Mouse (Mus musculus) E14TG2a.4 (cell line): ENCODE data around the gene Cyp4a31.
"Not testable (repeated sequence)": the region's sequence is repeated elsewhere in the genome, so short reads cannot be mapped to it uniquely, and the experiment has no call there.

ENCODE experiments used
- H3K27me3 ChIP-seq: 2 replicates; pipeline ENCODE4 v1.6.1; 2014; ENCODE audit warnings: low read length, control low read depth; ENCODE audit not compliant: insufficient read depth
- H3K36me3 ChIP-seq: 2 replicates; pipeline ENCODE4 v1.6.1; 2014; ENCODE audit warnings: low read length, control low read depth; ENCODE audit not compliant: insufficient read depth
- H3K4me1 ChIP-seq: replicated peaks from 2 replicates; pipeline ENCODE4 v1.6.1; 2014; ENCODE audit warnings: low read depth, low read length, control low read depth
- H3K4me3 ChIP-seq: replicated peaks from 2 replicates; pipeline ENCODE4 v1.5.1; 2014; ENCODE audit warnings: mild to moderate bottlenecking, low read length
- H3K9me3 ChIP-seq: 2 replicates; pipeline ENCODE4 v1.6.1; 2014; ENCODE audit warnings: low read length, control low read depth
- CTCF ChIP-seq: conservative IDR thresholded peaks from 2 replicates; pipeline ENCODE4 v1.5.1; 2014; ENCODE audit warnings: low read length
- NANOG ChIP-seq: IDR thresholded peaks from 2 replicates; pipeline ENCODE4 v1.6.1; 2014; ENCODE audit warnings: borderline replicate concordance, low read length, mixed read lengths
- POU5F1 ChIP-seq: IDR thresholded peaks from 2 replicates; pipeline ENCODE4 v1.6.1; 2014; ENCODE audit warnings: low read length, borderline replicate concordance

Cyp4a31 gene

GRCm38 (mm10) chr4:115557861-115558561 lies 5.4 kb upstream of the Cyp4a31 start:
- TF ChIP-seq NANOG: peak; percentile 82; the same call in 1 of the 2 replicates
- TF ChIP-seq POU5F1: no peak
- Histone ChIP-seq H3K4me3 (no peak overlapping the region), H3K4me1 (peaks cover 51% of the 10 kb centered on the region), H3K9me3 (peaks cover 4% of the 10 kb centered on the region), H3K27me3 (no peaks in the 10 kb centered on the region), H3K36me3 (0 out of 2 replicates have a peak, but pooled peaks cover 1% of the 10 kb centered on the region)

- H3K9me3 ChIP-seq, H3K27me3 ChIP-seq, H3K36me3 ChIP-seq: not testable (repeated sequence)
- peak overlapping the region; percentile 53 for H3K4me3 ChIP-seq
- peaks cover 56% of the 10 kb centered on the region for H3K4me1 ChIP-seq
Observed at GRCm38 (mm10) chr4:115561236-115561635, 2.2 kb upstream of the Cyp4a31 start.

- not testable (repeated sequence) for H3K4me3 ChIP-seq, H3K27me3 ChIP-seq, H3K36me3 ChIP-seq, H3K9me3 ChIP-seq
- H3K4me1 ChIP-seq: peaks cover 28% of the 10 kb centered on the region
Observed at GRCm38 (mm10) chr4:115564469-115565225, 1.2 kb downstream of the Cyp4a31 start.

GRCm38 (mm10) chr4:115575255-115575654 lies 11.8 kb downstream of the Cyp4a31 start:
- H3K27me3 ChIP-seq: no peaks in the 10 kb centered on the region
- H3K9me3 ChIP-seq: peaks cover 8% of the 10 kb centered on the region; the same call in 1 of the 2 replicates
- H3K36me3 ChIP-seq: no peaks in the 10 kb centered on the region
- H3K4me1 ChIP-seq: no peaks in the 10 kb centered on the region
- H3K4me3 ChIP-seq: no peak overlapping the region
- no peak for TF ChIP-seq CTCF
- no peak for TF ChIP-seq POU5F1
- no peak for TF ChIP-seq NANOG

- TF ChIP-seq NANOG: no peak
- no peak for TF ChIP-seq CTCF
- TF ChIP-seq POU5F1: no peak
- Histone ChIP-seq H3K4me1 (no peaks in the 10 kb centered on the region), H3K9me3 (peaks cover 10% of the 10 kb centered on the region), H3K4me3 (no peak overlapping the region), H3K27me3 (no peaks in the 10 kb centered on the region), H3K36me3 (no peaks in the 10 kb centered on the region)
Observed at GRCm38 (mm10) chr4:115575776-115576175, 12.3 kb downstream of the Cyp4a31 start.

GRCm38 (mm10) chr4:115583036-115583435 lies 19.6 kb downstream of the Cyp4a31 start:
- H3K4me1 ChIP-seq: no peaks in the 10 kb centered on the region
- H3K4me3 ChIP-seq: no peak overlapping the region
- H3K36me3 ChIP-seq: no peaks in the 10 kb centered on the region
- no peak for TF ChIP-seq POU5F1
- TF ChIP-seq CTCF: no peak
- no peak for TF ChIP-seq NANOG
- H3K9me3 ChIP-seq: peaks cover 22% of the 10 kb centered on the region
- no peaks in the 10 kb centered on the region for H3K27me3 ChIP-seq

- no peaks in the 10 kb centered on the region for H3K4me1 ChIP-seq
- H3K9me3 ChIP-seq: peaks cover 22% of the 10 kb centered on the region
- H3K4me3 ChIP-seq: no peak overlapping the region
- H3K36me3 ChIP-seq: no peaks in the 10 kb centered on the region
- no peaks in the 10 kb centered on the region for H3K27me3 ChIP-seq
- TF ChIP-seq NANOG (no peak), POU5F1 (no peak), CTCF (no peak)
Observed at GRCm38 (mm10) chr4:115596357-115596756, 32.9 kb downstream of the Cyp4a31 start.

GRCm38 (mm10) chr4:115596824-115597336 lies 33.4 kb downstream of the Cyp4a31 start:
- Histone ChIP-seq H3K4me1 (no peaks in the 10 kb centered on the region), H3K9me3 (peaks cover 24% of the 10 kb centered on the region), H3K4me3 (no peak overlapping the region), H3K27me3 (no peaks in the 10 kb centered on the region), H3K36me3 (no peaks in the 10 kb centered on the region)
- no peak for TF ChIP-seq NANOG
- TF ChIP-seq CTCF: no peak
- TF ChIP-seq POU5F1: no peak

GRCm38 (mm10) chr4:115600611-115601010 lies 37.2 kb downstream of the Cyp4a31 start, which contains the start of gene Cyp4a32:
Gene Cyp4a32, plus strand, starts transcription at chr4:115600969.
- H3K4me1 ChIP-seq: not testable (repeated sequence)

More at GRCm38 (mm10) chr4:115600611-115601010, 37.2 kb downstream of the Cyp4a31 start, which contains the start of gene Cyp4a32:
- H3K9me3 ChIP-seq, H3K36me3 ChIP-seq, H3K27me3 ChIP-seq, H3K4me3 ChIP-seq: not testable (repeated sequence)
